Mouse (Mus musculus) mammary gland, adult 2 months (tissue): ENCODE data around the gene Washc3. TPM values are rescaled to one million over a fixed set of nuclear protein-coding genes. Genes with fewer than 3 reads are reported as not detected.

Source experiments
- polyA plus RNA-seq: library from polyadenylated mRNA; depleted of rRNA; stranded (reverse); fragments of >200 nt; gene quantifications from 2 replicates; pipeline ENCODE4 v1.2.3, GENCODE M21; 2012; ENCODE audit warnings: low replicate concordance; rRNA removed

Gene Washc3
- 9.9 and 22.2 TPM in 2 replicates for polyA plus RNA-seq

GRCm38 (mm10) chr10:88200951-88201638, at the start of gene Washc3:
TSS of gene Washc3 (plus strand) at chr10:88201093.

Other genes with a start within 250 kb of the Washc3 start
- gene Pmch, start 110.0 kb upstream of the Washc3 start, polyA plus RNA-seq, result not detected in 2 replicates
- 0.17 and 0.32 TPM in 2 replicates for gene Parpbp, start 54.2 kb upstream of the Washc3 start, polyA plus RNA-seq
- 1.5 and 7.8 TPM in 2 replicates for gene Nup37, start 54.1 kb upstream of the Washc3 start, polyA plus RNA-seq
- 104 and 118 TPM in 2 replicates for gene Dram1, start 178.0 kb downstream of the Washc3 start, polyA plus RNA-seq
- 11.9 and 22.0 TPM in 2 replicates for gene Gnptab, start 178.0 kb downstream of the Washc3 start, polyA plus RNA-seq